9 mouse cellular contexts compared by ENCODE assay signal in the genomic region with DNA sequence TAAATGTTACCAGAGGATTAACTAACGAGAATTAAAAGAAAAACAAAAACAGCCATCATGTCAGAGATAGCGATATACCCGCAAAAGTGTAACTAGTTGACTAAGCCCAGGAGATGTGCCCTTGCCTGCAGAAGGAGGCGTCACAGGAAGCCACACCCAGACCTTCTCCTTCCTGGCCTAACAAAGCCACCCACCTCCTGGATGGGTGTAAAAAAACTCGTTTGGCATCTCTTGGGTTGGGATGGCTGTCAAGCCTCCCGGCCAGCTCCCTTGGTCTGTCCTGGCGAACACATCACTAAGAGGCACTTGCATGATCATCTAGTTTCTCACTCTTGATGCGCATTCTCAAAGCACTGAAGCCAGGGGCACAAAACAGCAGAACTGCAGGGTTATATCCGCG. TPM values are rescaled to one million over a fixed set of nuclear protein-coding genes. Genes with fewer than 3 reads are reported as not detected.
DNase-seq lines count a peak whose midpoint lies in the region; ATAC-seq lines count a peak whose summit lies in the region.
"Had no signal": no experiment of that assay in that cellular context is flagged by ENCODE, and none has a peak within 500 bp of the region (broad histone marks: within the 10 kb centered on the region; RNA-seq: fewer than 3 reads in every experiment).

No protein-coding gene starts in this region.

- no peak overlapping the region for H3K9ac ChIP-seq in forebrain, embryonic 14.5 days (ENCODE audit: low read length)
- no peak overlapping the region for H3K9ac ChIP-seq in hindbrain, embryonic 16.5 days (ENCODE audit: low read depth, low read length)
- no peak overlapping the region for H3K9ac ChIP-seq in intestine, embryonic 16.5 days (ENCODE audit: low read depth, low read length)
- H3K9ac ChIP-seq: limb, embryonic 12.5 days had no signal

- no peak overlapping the region for H3K4me3 ChIP-seq in forebrain, embryonic 14.5 days (ENCODE audit: low read depth, low read length)
- H3K4me3 ChIP-seq in hindbrain, embryonic 16.5 days (ENCODE audit: low read length): no peak overlapping the region
- no peak overlapping the region for H3K4me3 ChIP-seq in intestine, embryonic 16.5 days (ENCODE audit: low read length)

- H3K4me1 ChIP-seq in forebrain, embryonic 14.5 days (ENCODE audit: control insufficient read depth, insufficient read depth, low read length): peaks cover 4% of the 10 kb centered on the region; the same call in 1 of the 2 replicates
- peaks cover 3% of the 10 kb centered on the region for H3K4me1 ChIP-seq in hindbrain, embryonic 16.5 days (ENCODE audit: control insufficient read depth, insufficient read depth, low read depth, low read length)
- H3K4me1 ChIP-seq in intestine, embryonic 16.5 days (ENCODE audit: control insufficient read depth, insufficient read depth, low read length): peaks cover 3% of the 10 kb centered on the region; the same call in 1 of the 2 replicates

- peak; percentile 12 to 44 for DNase-seq in adrenal gland, postnatal 36 days
- DNase-seq in adrenal gland, postnatal 4 days (ENCODE audit: low spot score in 2 of 2): no peak
- DNase-seq in CD4-positive helper T cell, adult 2 months (ENCODE audit: low read depth, low spot score): peak; percentile 80
- DNase-seq in forebrain, embryonic 14.5 days (ENCODE audit: low spot score): no peak
- DNase-seq in cerebellum, adult 18-20 months: no peak

- no peak for ATAC-seq in forebrain, embryonic 14.5 days
- no peak for ATAC-seq in hindbrain, embryonic 16.5 days
- ATAC-seq in megakaryocyte progenitor cell, adult 5-6 weeks (replicated peaks; ENCODE audit: poor library complexity): 0 out of 2 replicates have a peak, but pooled peaks have one; percentile 25
- ATAC-seq in intestine, embryonic 16.5 days: no peak

- no peak overlapping the region for H3K27ac ChIP-seq in forebrain, embryonic 14.5 days (ENCODE audit: low read depth, low read length)
- H3K27ac ChIP-seq in hindbrain, embryonic 16.5 days (ENCODE audit: low read depth, low read length): no peak overlapping the region
- no peak overlapping the region for H3K27ac ChIP-seq in intestine, embryonic 16.5 days (ENCODE audit: low read length)
- H3K27ac ChIP-seq: limb, embryonic 12.5 days had no signal

- no peaks in the 10 kb centered on the region for H3K36me3 ChIP-seq in forebrain, embryonic 14.5 days (ENCODE audit: control insufficient read depth, insufficient read depth, low read length)
- no peaks in the 10 kb centered on the region for H3K36me3 ChIP-seq in hindbrain, embryonic 16.5 days (ENCODE audit: control insufficient read depth, insufficient read depth, low read length)
- no peaks in the 10 kb centered on the region for H3K36me3 ChIP-seq in intestine, embryonic 16.5 days (ENCODE audit: control insufficient read depth, insufficient read depth, low read length)
- H3K36me3 ChIP-seq: limb, embryonic 12.5 days had no signal

- 41% methylated on average over 10 of the region's 10 CpGs for WGBS in forebrain, embryonic 14.5 days
- 43% methylated on average over 10 of the region's 10 CpGs for WGBS in hindbrain, embryonic 16.5 days
- 59% methylated on average over 10 of the region's 10 CpGs for WGBS in intestine, embryonic 16.5 days

- no peaks in the 10 kb centered on the region for H3K27me3 ChIP-seq in forebrain, embryonic 14.5 days (replicated peaks; ENCODE audit: control insufficient read depth, insufficient read depth, low read length)
- no peaks in the 10 kb centered on the region for H3K27me3 ChIP-seq in hindbrain, embryonic 16.5 days (replicated peaks; ENCODE audit: control insufficient read depth, insufficient read depth, low read length)
- no peaks in the 10 kb centered on the region for H3K27me3 ChIP-seq in intestine, embryonic 16.5 days (replicated peaks; ENCODE audit: control insufficient read depth, insufficient read depth, low read length)
- H3K27me3 ChIP-seq: limb, embryonic 12.5 days had no signal

- 0 out of 2 replicates have a peak overlapping the region, but pooled peaks have one; percentile 12 for H3K4me2 ChIP-seq in forebrain, embryonic 14.5 days (ENCODE audit: low read length)
- H3K4me2 ChIP-seq in hindbrain, embryonic 16.5 days (ENCODE audit: low read length): peak overlapping the region; percentile 36
- no peak overlapping the region for H3K4me2 ChIP-seq in intestine, embryonic 16.5 days (ENCODE audit: low read depth, low read length)

- H3K9me3 ChIP-seq in forebrain, embryonic 14.5 days (replicated peaks; ENCODE audit: control insufficient read depth, low read length): no peaks in the 10 kb centered on the region
- no peaks in the 10 kb centered on the region for H3K9me3 ChIP-seq in hindbrain, embryonic 16.5 days (ENCODE audit: control insufficient read depth, low read length)
- H3K9me3 ChIP-seq in intestine, embryonic 16.5 days (ENCODE audit: control insufficient read depth, low read length): no peaks in the 10 kb centered on the region
- H3K9me3 ChIP-seq: limb, embryonic 12.5 days had no signal

RNA-seq across cellular contexts. Expression of a gene that starts 34.0 kb away (rescaled TPM):
- 10 to 100 TPM; 53.1 to 72.2 TPM for total RNA-seq in adrenal gland, postnatal 36 days (2021)
- 10 to 100 TPM; 87.8 to 90.7 TPM for total RNA-seq in adrenal gland, postnatal 4 days (2021)
- polyA plus RNA-seq in forebrain, embryonic 14.5 days (2014; fragmentation: Nextera tagmentation; extraction: Ambion mirVana): 161 and 178 TPM in 2 replicates
- 140 and 161 TPM in 2 replicates for polyA plus RNA-seq in hindbrain, embryonic 16.5 days (2015; fragmentation: Nextera tagmentation; extraction: Ambion mirVana)
- total RNA-seq in megakaryocyte progenitor cell, adult 5-6 weeks (2015): 124 and 140 TPM in 2 replicates
- 72.1 and 74.5 TPM in 2 replicates for total RNA-seq in megakaryocyte progenitor cell, adult 5-6 weeks (2017)
- polyA plus RNA-seq in intestine, embryonic 16.5 days (2015; fragmentation: Nextera tagmentation; extraction: Ambion mirVana): 127 and 129 TPM in 2 replicates

Comparison
In these comparisons a context has a peak if more than half of its experiments do, and no peak if none do; other contexts are left out.
1. DNase-seq: peak in adrenal gland, postnatal 36 days (2 of 2) and CD4-positive helper T cell, adult 2 months (single experiment); none in adrenal gland, postnatal 4 days (0 of 2), forebrain, embryonic 14.5 days (single experiment) and cerebellum, adult 18-20 months (0 of 2).